Comparison of ENCODE assay signal across 11 mouse cellular contexts in genomic region chr6:72121301-72121700, GRCm38 (mm10). TPM values are rescaled to one million over a fixed set of nuclear protein-coding genes. Genes with fewer than 3 reads are reported as not detected.
DNase-seq lines count a peak whose midpoint lies in the region.
"Had no signal": no experiment of that assay in that cellular context is flagged by ENCODE, and none has a peak within 500 bp of the region (broad histone marks: within the 10 kb centered on the region; RNA-seq: fewer than 3 reads in every experiment).

No protein-coding gene starts in this region.

- peak; percentile 28 to 41 for DNase-seq in cerebellum, postnatal 14 days
- DNase-seq in cerebellum, adult 18-20 months: no peak
- DNase-seq in left cerebral cortex, postnatal 4 days: peak; percentile 56
- no peak for DNase-seq in left cerebral cortex, postnatal 25 days (ENCODE audit: low spot score in 2 of 2)
- DNase-seq in heart, postnatal 25 days (ENCODE audit: low spot score): peak; percentile 14
- DNase-seq in lung, postnatal 36 days: peak; percentile 65
- DNase-seq in ovary, postnatal 36 days (ENCODE audit: low spot score): no peak
- no peak for DNase-seq in adrenal gland, adult 2 months
- DNase-seq: embryo, embryonic 11 days; right cerebral cortex, postnatal 4 days; thymus, adult 2 months had no signal

- intact Hi-C loops in left cerebral cortex, postnatal 4 days (cut with DNase I): no loop called here
- intact Hi-C loops in left cerebral cortex, postnatal 25 days (cut with DNase I): no loop called here
- intact Hi-C loops in heart, postnatal 25 days (cut with DNase I): no loop called here

RNA-seq across cellular contexts. Expression of gene St3gal5, which starts 23.9 kb away (rescaled TPM):
- 10 to 100 TPM; 55.3 to 63.6 TPM for total RNA-seq in left cerebral cortex, postnatal 4 days (2021)
- 100 to 1,000 TPM; 159 TPM for total RNA-seq in left cerebral cortex, postnatal 25 days (2021)
- 10 to 100 TPM; 56.3 to 58.1 TPM for total RNA-seq in heart, postnatal 25 days (2021)
- total RNA-seq in adrenal gland, adult 2 months (2021): 100 to 1,000 TPM; 137 to 188 TPM
- polyA plus RNA-seq in adrenal gland, adult 2 months (2012; rRNA removed): 149 and 235 TPM in 2 replicates

Comparison
In these comparisons a context has a peak if more than half of its experiments do, and no peak if none do; other contexts are left out.
1. DNase-seq: peak in cerebellum, postnatal 14 days (2 of 2), left cerebral cortex, postnatal 4 days (single experiment), heart, postnatal 25 days (single experiment) and lung, postnatal 36 days (single experiment); none in cerebellum, adult 18-20 months (0 of 2), left cerebral cortex, postnatal 25 days (0 of 2), ovary, postnatal 36 days (single experiment) and adrenal gland, adult 2 months (single experiment).